Mouse (Mus musculus): ENCODE data around the gene Samd13. TPM values are rescaled to one million over a fixed set of nuclear protein-coding genes. Genes with fewer than 3 reads are reported as not detected.

The Samd13 gene
- polyA plus RNA-seq, 1 experiment: not detected

DNA sequence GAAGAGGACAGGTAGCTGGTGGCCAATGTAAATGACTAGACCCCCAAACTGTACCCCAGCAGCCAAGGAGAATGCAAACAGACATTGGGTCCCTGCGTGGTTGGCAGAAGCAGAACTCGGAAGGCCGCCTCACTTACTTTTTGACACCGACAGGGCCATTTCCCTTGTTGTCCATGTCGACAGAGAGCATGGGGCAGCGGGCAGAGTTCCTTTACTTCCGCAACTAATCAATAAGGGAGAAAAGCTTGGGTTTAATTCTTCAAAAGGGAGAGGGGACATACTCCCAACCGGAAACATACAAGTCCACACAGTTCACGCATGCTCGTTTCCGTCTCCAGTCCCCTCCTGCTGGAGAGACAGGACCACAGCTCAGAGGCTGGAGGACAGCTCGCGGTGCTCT, 4.8 kb downstream of the Samd13 start:
- H3K4me3 ChIP-seq (ENCODE audit: control insufficient read depth, insufficient read depth, low read length): no peak overlapping the region
- H3K36me3 ChIP-seq (ENCODE audit: control insufficient read depth, insufficient read depth, low read length): no peaks in the 10 kb centered on the region
- H3K27ac ChIP-seq (ENCODE audit: control insufficient read depth, insufficient read depth, low read length): no peak overlapping the region
- H3K4me1 ChIP-seq (replicated peaks; ENCODE audit: control insufficient read depth, insufficient read depth, low read length): peaks cover 13% of the 10 kb centered on the region
- 96% methylated on average over 13 of the region's 13 CpGs for WGBS
- TF ChIP-seq POLR2A (IDR thresholded peaks at IDR 0.05; ENCODE audit: control insufficient read depth, extremely low read depth, insufficient read depth, low read length, poor library complexity) (no peak), CTCF (IDR thresholded peaks at IDR 0.05; ENCODE audit: borderline replicate concordance, control insufficient read depth, extremely low read depth, insufficient read depth, low read length, poor library complexity) (no peak)
- DNase-seq: no peak
- no peaks in the 10 kb centered on the region for H3K27me3 ChIP-seq (ENCODE audit: control insufficient read depth, insufficient read depth, low read length)

- TF ChIP-seq CTCF (IDR thresholded peaks at IDR 0.05; ENCODE audit: borderline replicate concordance, control insufficient read depth, extremely low read depth, insufficient read depth, low read length, poor library complexity) (no peak), POLR2A (IDR thresholded peaks at IDR 0.05; ENCODE audit: control insufficient read depth, extremely low read depth, insufficient read depth, low read length, poor library complexity) (no peak)
- no peaks in the 10 kb centered on the region for H3K36me3 ChIP-seq (ENCODE audit: control insufficient read depth, insufficient read depth, low read length)
- H3K27ac ChIP-seq (ENCODE audit: control insufficient read depth, insufficient read depth, low read length): no peak overlapping the region
- peaks cover 7% of the 10 kb centered on the region for H3K4me1 ChIP-seq (replicated peaks; ENCODE audit: control insufficient read depth, insufficient read depth, low read length)
- no peaks in the 10 kb centered on the region for H3K27me3 ChIP-seq (ENCODE audit: control insufficient read depth, insufficient read depth, low read length)
- 97% methylated on average over 16 of the region's 16 CpGs for WGBS
- no peak overlapping the region for H3K4me3 ChIP-seq (ENCODE audit: control insufficient read depth, insufficient read depth, low read length)
- no peak for DNase-seq
Observed at GRCm38 (mm10) chr3:146679646-146680045, 5.7 kb downstream of the Samd13 start.

GRCm38 (mm10) chr3:146676193-146676592, 9.2 kb downstream of the Samd13 start:
- H3K27ac ChIP-seq (ENCODE audit: control insufficient read depth, insufficient read depth, low read length): no peak overlapping the region
- H3K4me3 ChIP-seq (ENCODE audit: control insufficient read depth, insufficient read depth, low read length): no peak overlapping the region
- no peak for DNase-seq
- no peaks in the 10 kb centered on the region for H3K27me3 ChIP-seq (ENCODE audit: control insufficient read depth, insufficient read depth, low read length)
- H3K36me3 ChIP-seq (ENCODE audit: control insufficient read depth, insufficient read depth, low read length): no peaks in the 10 kb centered on the region
- TF ChIP-seq CTCF (IDR thresholded peaks at IDR 0.05; ENCODE audit: borderline replicate concordance, control insufficient read depth, extremely low read depth, insufficient read depth, low read length, poor library complexity) (no peak), POLR2A (IDR thresholded peaks at IDR 0.05; ENCODE audit: control insufficient read depth, extremely low read depth, insufficient read depth, low read length, poor library complexity) (no peak)
- WGBS: 91% methylated on average over 4 of the region's 4 CpGs
- H3K4me1 ChIP-seq (replicated peaks; ENCODE audit: control insufficient read depth, insufficient read depth, low read length): no peaks in the 10 kb centered on the region

GRCm38 (mm10) chr3:146675101-146675500, 10.3 kb downstream of the Samd13 start:
- H3K36me3 ChIP-seq (ENCODE audit: control insufficient read depth, insufficient read depth, low read length): no peaks in the 10 kb centered on the region
- no peak for TF ChIP-seq POLR2A (IDR thresholded peaks at IDR 0.05; ENCODE audit: control insufficient read depth, extremely low read depth, insufficient read depth, low read length, poor library complexity)
- TF ChIP-seq CTCF (IDR thresholded peaks at IDR 0.05; ENCODE audit: borderline replicate concordance, control insufficient read depth, extremely low read depth, insufficient read depth, low read length, poor library complexity): no peak
- H3K27me3 ChIP-seq (ENCODE audit: control insufficient read depth, insufficient read depth, low read length): no peaks in the 10 kb centered on the region
- H3K4me1 ChIP-seq (replicated peaks; ENCODE audit: control insufficient read depth, insufficient read depth, low read length): no peaks in the 10 kb centered on the region
- WGBS: 98% methylated on average over 1 of the region's 1 CpGs
- H3K4me3 ChIP-seq (ENCODE audit: control insufficient read depth, insufficient read depth, low read length): no peak overlapping the region
- no peak for DNase-seq
- no peak overlapping the region for H3K27ac ChIP-seq (ENCODE audit: control insufficient read depth, insufficient read depth, low read length)

- TF ChIP-seq CTCF (IDR thresholded peaks at IDR 0.05; ENCODE audit: borderline replicate concordance, control insufficient read depth, extremely low read depth, insufficient read depth, low read length, poor library complexity) (no peak), POLR2A (IDR thresholded peaks at IDR 0.05; ENCODE audit: control insufficient read depth, extremely low read depth, insufficient read depth, low read length, poor library complexity) (no peak)
- no peak for DNase-seq
- Histone ChIP-seq H3K27ac (ENCODE audit: control insufficient read depth, insufficient read depth, low read length) (no peak overlapping the region), H3K4me3 (ENCODE audit: control insufficient read depth, insufficient read depth, low read length) (no peak overlapping the region), H3K27me3 (ENCODE audit: control insufficient read depth, insufficient read depth, low read length) (no peaks in the 10 kb centered on the region), H3K4me1 (replicated peaks; ENCODE audit: control insufficient read depth, insufficient read depth, low read length) (no peaks in the 10 kb centered on the region), H3K36me3 (ENCODE audit: control insufficient read depth, insufficient read depth, low read length) (no peaks in the 10 kb centered on the region)
- 96% methylated on average over 2 of the region's 2 CpGs for WGBS
Observed at GRCm38 (mm10) chr3:146671121-146671520, 14.3 kb downstream of the Samd13 start.

- no peaks in the 10 kb centered on the region for H3K36me3 ChIP-seq (ENCODE audit: control insufficient read depth, insufficient read depth, low read length)
- H3K4me1 ChIP-seq (replicated peaks; ENCODE audit: control insufficient read depth, insufficient read depth, low read length): no peaks in the 10 kb centered on the region
- TF ChIP-seq CTCF (IDR thresholded peaks at IDR 0.05; ENCODE audit: borderline replicate concordance, control insufficient read depth, extremely low read depth, insufficient read depth, low read length, poor library complexity) (no peak), POLR2A (IDR thresholded peaks at IDR 0.05; ENCODE audit: control insufficient read depth, extremely low read depth, insufficient read depth, low read length, poor library complexity) (no peak)
- WGBS: 86% methylated on average over 7 of the region's 7 CpGs
- no peaks in the 10 kb centered on the region for H3K27me3 ChIP-seq (ENCODE audit: control insufficient read depth, insufficient read depth, low read length)
- H3K27ac ChIP-seq (ENCODE audit: control insufficient read depth, insufficient read depth, low read length): no peak overlapping the region
- H3K4me3 ChIP-seq (ENCODE audit: control insufficient read depth, insufficient read depth, low read length): no peak overlapping the region
- DNase-seq: no peak
Observed at GRCm38 (mm10) chr3:146661907-146662306, 23.5 kb downstream of the Samd13 start.

DNA sequence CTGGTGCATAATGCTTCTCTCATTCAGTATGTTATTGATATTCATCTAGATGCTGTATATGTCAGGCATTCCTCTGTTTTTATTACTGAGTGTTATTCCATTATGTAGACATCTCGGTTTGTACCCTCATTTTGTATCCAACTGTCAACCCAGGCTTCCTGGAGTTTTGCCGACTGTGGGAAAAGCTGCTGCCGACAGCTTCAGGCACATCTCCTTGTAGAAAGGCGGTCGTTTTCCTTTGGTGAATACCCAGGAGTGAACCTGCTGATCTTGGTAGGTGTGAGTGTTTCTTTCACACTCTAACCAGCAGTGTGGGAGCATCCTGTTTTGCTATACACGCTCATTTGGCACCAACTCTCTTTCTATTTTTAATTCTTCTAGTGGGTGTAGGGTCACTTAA, 24.4 kb downstream of the Samd13 start:
- H3K36me3 ChIP-seq (ENCODE audit: control insufficient read depth, insufficient read depth, low read length): no peaks in the 10 kb centered on the region
- H3K27me3 ChIP-seq (ENCODE audit: control insufficient read depth, insufficient read depth, low read length): no peaks in the 10 kb centered on the region
- no peaks in the 10 kb centered on the region for H3K4me1 ChIP-seq (replicated peaks; ENCODE audit: control insufficient read depth, insufficient read depth, low read length)
- no peak for TF ChIP-seq POLR2A (IDR thresholded peaks at IDR 0.05; ENCODE audit: control insufficient read depth, extremely low read depth, insufficient read depth, low read length, poor library complexity)
- no peak for TF ChIP-seq CTCF (IDR thresholded peaks at IDR 0.05; ENCODE audit: borderline replicate concordance, control insufficient read depth, extremely low read depth, insufficient read depth, low read length, poor library complexity)
- no peak overlapping the region for H3K4me3 ChIP-seq (ENCODE audit: control insufficient read depth, insufficient read depth, low read length)
- DNase-seq: no peak
- 85% methylated on average over 6 of the region's 6 CpGs for WGBS
- H3K27ac ChIP-seq (ENCODE audit: control insufficient read depth, insufficient read depth, low read length): no peak overlapping the region
